Mouse (Mus musculus) forebrain, embryonic 10.5 days (tissue): ENCODE data around the gene Rnf169. TPM values are rescaled to one million over a fixed set of nuclear protein-coding genes. Genes with fewer than 3 reads are reported as not detected.
A peak's percentile ranks its signal among the peaks of the same experiment; 100 is the strongest.

Source experiments
- DNase-seq: peaks from one replicate; pipeline ENCODE4 v3.0.0-alpha.2; 2017; ENCODE audit warnings: low spot score; ENCODE audit errors: extremely low spot score
- H3K27ac ChIP-seq: fragments of 300-500 bp; sonication (generic); 2 replicates; pipeline ENCODE4 v1.5.1; 2016; ENCODE audit warnings: mild to moderate bottlenecking
- H3K27me3 ChIP-seq: fragments of 300-500 bp; sonication (generic); 2 replicates; pipeline ENCODE4 v1.6.1; 2016; ENCODE audit warnings: mild to moderate bottlenecking; ENCODE audit not compliant: poor library complexity, severe bottlenecking
- H3K36me3 ChIP-seq: fragments of 300-500 bp; sonication (generic); replicated peaks from 2 replicates; pipeline ENCODE4 v1.6.1; 2016; ENCODE audit warnings: mild to moderate bottlenecking, moderate library complexity
- H3K4me1 ChIP-seq: fragments of 300-500 bp; sonication (generic); 2 replicates; pipeline ENCODE4 v1.6.1; 2016
- H3K4me3 ChIP-seq: fragments of 300-500 bp; sonication (generic); 2 replicates; pipeline ENCODE4 v1.5.1; 2016; ENCODE audit warnings: mild to moderate bottlenecking, moderate library complexity
- H3K9me3 ChIP-seq: fragments of 300-500 bp; sonication (generic); 2 replicates; pipeline ENCODE4 v1.6.1; 2016; ENCODE audit warnings: mild to moderate bottlenecking, moderate library complexity
- WGBS: fragments of 180-500 bp; shearing (Covaris S2); methylation state at CpG from one replicate; pipeline ENCODE4 v1.1.7; 2016; 5-methylcytosine and 5-hydroxymethylcytosine counted together
- polyA plus RNA-seq: library from polyadenylated mRNA; unstranded; fragments of >200 nt; fragmentation: Nextera tagmentation; extraction: Ambion mirVana; gene quantifications from 2 replicates; pipeline ENCODE4 v1.2.1, GENCODE M21; 2016

Rnf169 gene
- polyA plus RNA-seq, 1 experiment from 2014 or later = 4.2 TPM

- peaks cover 5% of the 10 kb centered on the region for H3K27me3 ChIP-seq
- H3K4me1 ChIP-seq = no peaks in the 10 kb centered on the region
- H3K9me3 ChIP-seq = no peaks in the 10 kb centered on the region
- no peak overlapping the region for H3K27ac ChIP-seq
- DNase-seq = no peak
- H3K4me3 ChIP-seq = no peak overlapping the region
- no peaks in the 10 kb centered on the region for H3K36me3 ChIP-seq
- WGBS = 86% methylated on average over 3 of the region's 3 CpGs
Observed at GRCm38 (mm10) chr7:99998668-99999067, 18.4 kb upstream of the Rnf169 start.

- DNase-seq = no peak
- peaks cover 3% of the 10 kb centered on the region; the same call in 1 of the 2 replicates for H3K4me1 ChIP-seq
- 79% methylated on average over 7 of the region's 7 CpGs for WGBS
- no peaks in the 10 kb centered on the region for H3K36me3 ChIP-seq
- no peaks in the 10 kb centered on the region for H3K27me3 ChIP-seq
- no peak overlapping the region for H3K27ac ChIP-seq
- H3K4me3 ChIP-seq = no peak overlapping the region
- no peaks in the 10 kb centered on the region for H3K9me3 ChIP-seq
Observed at GRCm38 (mm10) chr7:99995186-99995585, 14.9 kb upstream of the Rnf169 start.

- no peak overlapping the region for H3K4me3 ChIP-seq
- H3K36me3 ChIP-seq = no peaks in the 10 kb centered on the region
- no peaks in the 10 kb centered on the region for H3K9me3 ChIP-seq
- DNase-seq = no peak
- no peaks in the 10 kb centered on the region for H3K27me3 ChIP-seq
- peaks cover 15% of the 10 kb centered on the region; the same call in 1 of the 2 replicates for H3K4me1 ChIP-seq
- no peak overlapping the region for H3K27ac ChIP-seq
- 91% methylated on average over 7 of the region's 7 CpGs for WGBS
Observed at GRCm38 (mm10) chr7:99993159-99993558, 12.9 kb upstream of the Rnf169 start.

DNA sequence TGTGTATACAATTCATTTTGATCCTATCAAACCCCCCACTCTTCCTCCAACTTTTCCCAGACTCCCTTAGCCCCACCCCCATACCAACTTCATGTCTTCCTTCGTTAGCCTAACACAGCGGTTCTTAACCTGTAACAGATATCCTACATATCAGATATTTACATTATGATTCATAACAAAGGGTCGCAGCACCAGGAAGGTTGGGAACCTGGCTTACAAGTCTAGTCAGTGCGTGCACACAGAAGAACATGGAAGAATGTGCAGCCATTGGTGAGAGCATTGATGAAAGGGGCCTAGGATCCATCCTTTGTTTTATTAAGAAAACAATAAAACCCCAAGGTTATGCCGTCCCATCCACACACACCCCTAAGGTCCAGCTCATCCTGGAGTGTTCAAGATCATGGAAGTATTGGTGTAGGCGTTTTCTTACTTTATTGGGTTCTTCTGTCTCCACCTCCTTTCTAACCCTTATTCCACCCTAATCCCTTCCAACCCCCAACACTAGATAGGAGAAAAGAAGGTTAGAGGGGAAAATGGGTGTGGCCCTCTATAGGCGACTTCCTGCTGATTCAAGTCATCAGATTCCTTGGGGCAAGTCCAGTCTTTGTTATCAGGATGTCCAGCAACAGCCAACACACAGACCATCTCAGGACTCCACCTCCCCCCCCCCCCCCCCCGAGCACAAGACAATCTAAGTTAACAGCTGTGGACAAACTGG lies 10.9 kb upstream of the Rnf169 start:
- no peak for DNase-seq
- Histone ChIP-seq H3K4me1 (peaks cover 15% of the 10 kb centered on the region; the same call in 1 of the 2 replicates), H3K27me3 (peaks cover 3% of the 10 kb centered on the region; the same call in 1 of the 2 replicates), H3K36me3 (no peaks in the 10 kb centered on the region), H3K9me3 (no peaks in the 10 kb centered on the region), H3K27ac (no peak overlapping the region), H3K4me3 (no peak overlapping the region)
- 86% methylated on average over 8 of the region's 8 CpGs for WGBS

DNA sequence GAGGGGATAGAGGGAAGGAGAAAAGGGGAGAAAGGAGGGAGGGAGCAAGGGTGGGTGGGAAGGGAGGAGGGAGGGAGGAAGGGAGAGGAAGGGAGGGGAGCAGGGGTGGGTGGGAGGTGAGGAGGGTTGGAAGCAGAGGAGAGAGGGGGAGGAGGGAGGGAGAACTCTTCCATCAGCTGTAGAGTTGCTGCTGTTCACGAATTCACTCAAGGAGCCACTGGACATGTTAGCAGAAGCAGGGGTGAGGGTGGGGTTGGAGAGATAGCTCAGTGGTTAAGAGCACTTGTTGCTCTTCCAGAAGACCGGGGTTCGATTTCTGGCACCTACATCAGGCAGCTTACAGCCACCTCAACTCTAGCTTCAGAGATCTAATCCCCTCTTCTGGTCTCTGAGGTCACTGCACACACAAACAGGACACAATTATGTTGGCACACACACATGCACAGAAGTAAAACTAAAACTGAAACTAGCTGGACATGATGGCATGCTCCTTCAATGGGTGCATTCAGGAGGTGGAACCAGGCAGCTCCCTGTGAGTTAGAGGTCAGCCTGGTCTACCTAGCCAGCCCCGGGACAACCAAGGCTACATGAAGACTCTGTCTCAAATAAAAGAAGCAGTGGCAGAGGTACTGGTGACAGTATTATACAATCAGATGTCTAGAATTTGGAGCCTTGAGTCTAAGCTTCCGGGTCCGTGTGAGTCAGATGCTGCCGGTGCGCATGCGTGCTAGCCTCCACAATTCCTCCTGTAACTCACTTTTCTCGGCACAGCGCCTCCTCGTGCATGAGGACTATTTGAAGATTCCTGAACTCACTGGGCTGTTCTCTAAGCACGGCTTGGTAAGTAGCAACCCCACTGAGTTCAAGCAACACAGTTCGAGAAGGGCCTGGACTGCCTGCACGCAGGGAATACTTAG lies 9.9 kb upstream of the Rnf169 start:
- Histone ChIP-seq H3K4me1 (peaks cover 15% of the 10 kb centered on the region; the same call in 1 of the 2 replicates), H3K4me3 (no peak overlapping the region; the same call in 1 of the 2 replicates), H3K36me3 (no peaks in the 10 kb centered on the region), H3K27ac (no peak overlapping the region), H3K27me3 (peaks cover 3% of the 10 kb centered on the region; the same call in 1 of the 2 replicates), H3K9me3 (no peaks in the 10 kb centered on the region)
- WGBS = 64% methylated on average over 15 of the region's 15 CpGs
- DNase-seq = no peak

DNA sequence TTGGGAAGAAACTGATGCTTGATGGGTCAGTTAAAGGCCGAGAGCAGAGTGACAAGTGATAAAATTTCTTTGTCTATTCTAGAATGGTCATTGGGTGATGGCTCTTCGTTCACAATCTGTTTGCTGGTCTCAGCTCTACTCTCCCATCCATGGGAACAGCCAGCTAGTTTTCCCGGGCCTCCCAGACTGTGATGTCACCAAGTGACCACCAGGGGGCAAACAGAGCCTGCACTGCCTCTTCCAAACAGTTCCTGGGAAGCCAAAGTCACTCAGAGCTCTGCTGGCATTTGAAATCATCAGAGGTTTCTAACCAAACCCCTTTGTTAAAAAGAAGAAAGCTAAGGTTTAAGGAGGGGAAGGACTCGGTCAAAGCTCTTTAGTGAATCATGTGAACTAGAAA lies 8.5 kb upstream of the Rnf169 start:
- Histone ChIP-seq H3K4me3 (no peak overlapping the region), H3K27ac (no peak overlapping the region), H3K27me3 (peaks cover 3% of the 10 kb centered on the region; the same call in 1 of the 2 replicates), H3K9me3 (no peaks in the 10 kb centered on the region), H3K4me1 (peaks cover 15% of the 10 kb centered on the region; the same call in 1 of the 2 replicates), H3K36me3 (no peaks in the 10 kb centered on the region)
- WGBS = 7% methylated on average over 4 of the region's 4 CpGs
- peak; percentile 80 for DNase-seq

DNA sequence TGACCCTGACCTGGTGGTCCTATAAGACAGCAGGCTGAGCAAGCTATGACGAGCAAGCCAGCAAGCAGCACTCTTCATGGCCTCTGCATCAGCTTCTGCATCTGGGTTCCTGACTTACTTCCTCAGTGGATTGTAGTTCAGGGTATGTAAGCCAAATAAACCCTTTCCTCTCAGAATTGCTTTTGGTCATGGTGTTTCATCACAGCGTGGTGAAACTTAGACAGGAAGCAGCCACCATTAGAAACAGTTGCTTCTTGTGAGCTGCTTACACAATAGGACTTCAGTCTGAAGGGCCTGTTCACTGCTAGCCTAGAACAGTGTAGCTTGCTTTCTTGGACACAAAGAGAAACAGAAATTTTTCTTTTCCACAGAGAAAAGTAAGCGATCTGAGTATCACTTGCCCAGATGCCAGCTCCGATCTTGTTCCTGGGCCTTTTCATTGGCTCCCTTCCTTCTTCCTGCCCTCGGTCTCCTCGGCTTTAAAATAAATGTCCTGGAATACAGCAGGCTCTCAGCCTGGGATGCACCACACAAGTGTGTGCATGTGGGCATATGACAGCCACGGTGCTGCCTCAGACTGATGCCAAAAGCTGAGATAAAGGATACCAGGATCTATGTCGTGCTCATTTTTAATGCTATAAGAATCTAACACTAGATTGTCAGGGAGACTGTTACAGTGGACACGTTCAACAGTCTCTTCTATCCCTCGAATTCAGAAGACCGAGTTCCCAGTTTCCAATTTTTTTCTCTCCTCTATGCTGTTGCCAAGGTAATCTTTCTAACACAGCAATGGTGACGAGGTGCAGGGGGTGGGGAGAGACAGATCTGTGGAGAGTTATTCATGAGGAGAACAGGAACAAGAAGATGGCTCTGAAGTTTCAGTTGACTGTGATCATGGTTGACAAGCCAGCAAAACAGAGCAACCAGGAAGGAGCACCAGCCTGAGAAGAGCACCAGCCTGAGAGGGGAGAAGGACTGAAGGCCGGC lies 2.3 kb upstream of the Rnf169 start:
- 84% methylated on average over 13 of the region's 13 CpGs for WGBS
- no peak overlapping the region for H3K27ac ChIP-seq
- H3K4me1 ChIP-seq = peaks cover 19% of the 10 kb centered on the region
- DNase-seq = no peak
- peaks cover 3% of the 10 kb centered on the region; the same call in 1 of the 2 replicates for H3K9me3 ChIP-seq
- 0 out of 2 replicates have a peak, but pooled peaks cover under 1% of the 10 kb centered on the region for H3K36me3 ChIP-seq
- 0 out of 2 replicates have a peak, but pooled peaks cover 3% of the 10 kb centered on the region for H3K27me3 ChIP-seq
- no peak overlapping the region for H3K4me3 ChIP-seq

DNA sequence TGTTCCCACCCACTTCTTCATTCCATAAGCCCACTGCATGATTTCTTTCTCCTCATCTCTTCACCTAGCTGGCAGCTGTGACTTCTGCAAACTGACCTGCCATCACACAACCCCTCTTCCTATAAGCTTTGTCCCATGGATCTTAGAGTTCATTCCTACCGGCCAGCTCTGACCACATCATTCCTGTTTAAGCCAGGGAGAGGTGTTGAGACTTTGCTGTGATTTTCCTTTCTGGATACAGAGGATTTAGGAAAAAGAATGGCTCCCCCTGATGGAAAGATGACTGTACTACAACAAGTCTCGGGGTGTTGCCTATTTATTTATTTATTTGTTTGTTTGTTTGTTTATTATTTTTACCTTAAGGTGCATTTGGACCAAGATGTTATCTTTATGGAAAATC lies 1.1 kb upstream of the Rnf169 start:
- no peak for DNase-seq
- Histone ChIP-seq H3K4me1 (peaks cover 19% of the 10 kb centered on the region), H3K27ac (no peak overlapping the region), H3K4me3 (no peak overlapping the region), H3K9me3 (peaks cover 11% of the 10 kb centered on the region; the same call in 1 of the 2 replicates), H3K27me3 (no peaks in the 10 kb centered on the region), H3K36me3 (peaks cover 11% of the 10 kb centered on the region)
- 14% methylated on average over 2 of the region's 2 CpGs for WGBS

DNA sequence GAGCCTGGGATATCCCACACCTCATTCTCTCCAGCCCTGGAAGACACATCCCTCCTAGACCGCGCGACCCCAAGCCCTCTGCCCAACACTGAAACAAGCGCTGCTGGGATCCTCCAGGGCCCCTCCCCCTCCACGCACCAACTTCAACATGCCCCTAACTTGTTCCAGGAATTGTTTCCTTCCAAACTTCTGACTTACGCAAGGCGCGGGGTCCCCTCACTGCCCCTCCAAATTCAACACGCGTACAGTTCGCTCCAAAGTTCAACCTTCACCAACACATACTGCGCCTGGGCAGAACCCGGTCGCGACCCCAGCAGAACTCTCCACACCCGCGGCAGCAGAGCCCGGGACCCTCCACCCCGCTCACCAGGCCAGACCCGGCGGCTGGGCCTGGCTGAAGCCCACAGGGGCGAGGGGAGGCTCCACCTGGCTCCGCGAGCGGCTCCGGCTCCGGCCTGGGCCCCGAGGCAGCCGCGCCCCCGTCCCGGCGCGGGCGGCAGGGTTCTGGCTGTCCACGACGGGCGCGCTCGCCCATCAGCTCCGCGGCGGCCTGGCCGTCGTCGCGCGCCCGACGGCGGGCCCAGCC lies 609 bp downstream of the Rnf169 start:
- peaks cover 21% of the 10 kb centered on the region for H3K4me1 ChIP-seq
- peak overlapping the region; percentile 97 for H3K4me3 ChIP-seq
- peaks cover 11% of the 10 kb centered on the region; the same call in 1 of the 2 replicates for H3K9me3 ChIP-seq
- WGBS = under 1% methylated on average over 51 of the region's 51 CpGs
- peaks cover 11% of the 10 kb centered on the region for H3K36me3 ChIP-seq
- peak overlapping the region; percentile 99 for H3K27ac ChIP-seq
- DNase-seq = peak; percentile 73
- H3K27me3 ChIP-seq = no peaks in the 10 kb centered on the region

GRCm38 (mm10) chr7:99979081-99979480 lies 1.2 kb downstream of the Rnf169 start:
- Histone ChIP-seq H3K36me3 (peaks cover 11% of the 10 kb centered on the region), H3K9me3 (peaks cover 11% of the 10 kb centered on the region; the same call in 1 of the 2 replicates), H3K27me3 (no peaks in the 10 kb centered on the region), H3K27ac (peak overlapping the region; percentile 99), H3K4me1 (peaks cover 27% of the 10 kb centered on the region), H3K4me3 (peak overlapping the region; percentile 97)
- DNase-seq = no peak
- 16% methylated on average over 6 of the region's 6 CpGs for WGBS

DNA sequence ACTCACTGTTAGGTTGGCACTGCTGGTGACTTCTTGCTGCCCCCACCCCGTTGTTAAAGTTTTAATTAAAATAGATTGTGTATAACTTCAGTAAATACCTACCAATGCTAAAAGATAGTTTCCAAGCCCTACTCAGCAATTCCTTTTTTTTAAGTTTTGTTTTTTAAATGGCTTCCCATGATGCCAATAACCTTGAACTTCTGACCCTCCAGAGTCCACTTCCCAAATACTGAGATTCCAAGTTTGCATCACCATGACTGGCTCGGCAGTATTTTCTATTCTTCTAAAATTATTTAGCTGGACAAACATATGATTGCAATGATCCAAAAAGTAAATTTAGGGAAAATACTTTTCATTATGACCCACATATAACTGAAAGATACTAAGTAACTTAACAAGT lies 2.2 kb downstream of the Rnf169 start:
- Histone ChIP-seq H3K4me3 (no peak overlapping the region), H3K27ac (no peak overlapping the region), H3K9me3 (peaks cover 11% of the 10 kb centered on the region; the same call in 1 of the 2 replicates), H3K27me3 (no peaks in the 10 kb centered on the region), H3K4me1 (peaks cover 31% of the 10 kb centered on the region), H3K36me3 (peaks cover 11% of the 10 kb centered on the region)
- no peak for DNase-seq
- WGBS = 93% methylated on average over 2 of the region's 2 CpGs
